ENCODE assay signal across 16 mouse cellular contexts in genomic region chr14:79200892-79201285, GRCm38 (mm10). TPM values are rescaled to one million over a fixed set of nuclear protein-coding genes. Genes with fewer than 3 reads are reported as not detected.
DNase-seq lines count a peak whose midpoint lies in the region; ATAC-seq and TF ChIP-seq lines count a peak whose summit lies in the region.
"Had no signal": no experiment of that assay in that cellular context is flagged by ENCODE, and none has a peak within 500 bp of the region (broad histone marks: within the 10 kb centered on the region; RNA-seq: fewer than 3 reads in every experiment).

No protein-coding gene starts in this region.

- H3K36me3 ChIP-seq in stomach, embryonic 16.5 days (ENCODE audit: control insufficient read depth, insufficient read depth, low read length): no peaks in the 10 kb centered on the region
- no peaks in the 10 kb centered on the region for H3K36me3 ChIP-seq in stomach, postnatal 0 days (ENCODE audit: control insufficient read depth, insufficient read depth, low read length)
- no peaks in the 10 kb centered on the region for H3K36me3 ChIP-seq in limb, embryonic 12.5 days

- H3K27ac ChIP-seq in stomach, embryonic 16.5 days (ENCODE audit: low read length): peak overlapping the region; percentile 24; the same call in 1 of the 2 replicates
- no peak overlapping the region for H3K27ac ChIP-seq in stomach, postnatal 0 days (replicated peaks)
- H3K27ac ChIP-seq in limb, embryonic 12.5 days: peak overlapping the region; percentile 85
- H3K27ac ChIP-seq in olfactory bulb, adult 2 months (ENCODE audit: insufficient read depth, low read depth, low read length): peak overlapping the region; percentile 21; the same call in 1 of the 2 replicates

- no peak for TF ChIP-seq POLR2A in olfactory bulb, adult 2 months (IDR thresholded peaks at IDR 0.05; ENCODE audit: insufficient read depth, low read depth, low read length)

- no peak for ATAC-seq in cerebellum, adult (ENCODE audit: insufficient number of reproducible peaks, low FRiP score, low TSS enrichment)
- ATAC-seq in stomach, embryonic 16.5 days (ENCODE audit: insufficient read depth, low FRiP score): no peak
- ATAC-seq in stomach, postnatal 0 days (ENCODE audit: low FRiP score, low TSS enrichment): no peak
- ATAC-seq in limb, embryonic 12.5 days (ENCODE audit: insufficient number of reproducible peaks, insufficient read depth, low FRiP score, low TSS enrichment, low read depth): no peak

- H3K4me2 ChIP-seq in stomach, embryonic 16.5 days (ENCODE audit: low read depth, low read length): no peak overlapping the region
- no peak overlapping the region for H3K4me2 ChIP-seq in stomach, postnatal 0 days (replicated peaks; ENCODE audit: low read depth)
- no peak overlapping the region for H3K4me2 ChIP-seq in limb, embryonic 12.5 days

- no peak for TF ChIP-seq EP300 in stomach, postnatal 0 days (optimal IDR thresholded peaks at IDR 0.05)

- peak; percentile 23 for DNase-seq in cerebellum, adult 9-11 months
- DNase-seq in stomach, postnatal 0 days (ENCODE audit: low spot score): no peak
- DNase-seq in heart, adult 8-10 months (ENCODE audit: low spot score): no peak
- DNase-seq in spleen, adult 18-20 months: no peak
- DNase-seq: kidney, postnatal 25 days; liver; lung, postnatal 36 days had no signal

- H3K4me3 ChIP-seq in stomach, embryonic 16.5 days (replicated peaks; ENCODE audit: low read length): no peak overlapping the region
- H3K4me3 ChIP-seq in stomach, postnatal 0 days (ENCODE audit: low read depth, low read length): no peak overlapping the region
- H3K4me3 ChIP-seq in limb, embryonic 12.5 days (replicated peaks): no peak overlapping the region
- no peak overlapping the region for H3K4me3 ChIP-seq in olfactory bulb, adult 2 months (ENCODE audit: insufficient read depth, low read depth, low read length)

- H3K9ac ChIP-seq in stomach, embryonic 16.5 days (ENCODE audit: low read length): no peak overlapping the region
- no peak overlapping the region for H3K9ac ChIP-seq in stomach, postnatal 0 days (ENCODE audit: low read length)
- H3K9ac ChIP-seq in limb, embryonic 12.5 days (replicated peaks): no peak overlapping the region

- H3K9me3 ChIP-seq in stomach, embryonic 16.5 days (replicated peaks; ENCODE audit: control insufficient read depth, low read length): no peaks in the 10 kb centered on the region
- H3K9me3 ChIP-seq in stomach, postnatal 0 days (ENCODE audit: control insufficient read depth, low read length): no peaks in the 10 kb centered on the region
- no peaks in the 10 kb centered on the region for H3K9me3 ChIP-seq in limb, embryonic 12.5 days

- no peaks in the 10 kb centered on the region for H3K4me1 ChIP-seq in stomach, embryonic 16.5 days (ENCODE audit: control insufficient read depth, insufficient read depth, low read length)
- no peaks in the 10 kb centered on the region for H3K4me1 ChIP-seq in stomach, postnatal 0 days (replicated peaks; ENCODE audit: control insufficient read depth, insufficient read depth)
- H3K4me1 ChIP-seq in limb, embryonic 12.5 days (replicated peaks): peaks cover 51% of the 10 kb centered on the region
- H3K4me1 ChIP-seq in olfactory bulb, adult 2 months (ENCODE audit: control insufficient read depth, insufficient read depth, low read length): peaks cover 21% of the 10 kb centered on the region

- no peaks in the 10 kb centered on the region for H3K27me3 ChIP-seq in stomach, embryonic 16.5 days (ENCODE audit: control insufficient read depth, insufficient read depth, low read length)
- H3K27me3 ChIP-seq in stomach, postnatal 0 days (ENCODE audit: control insufficient read depth, insufficient read depth, low read length): no peaks in the 10 kb centered on the region
- H3K27me3 ChIP-seq in limb, embryonic 12.5 days: no peaks in the 10 kb centered on the region

- WGBS in stomach, embryonic 16.5 days: 87% methylated on average over 9 of the region's 9 CpGs
- 92% methylated on average over 9 of the region's 9 CpGs for WGBS in stomach, postnatal 0 days
- 92% methylated on average over 9 of the region's 9 CpGs for WGBS in limb, embryonic 12.5 days
- WGBS in olfactory bulb, adult 2 months: 76% methylated on average over 9 of the region's 9 CpGs

- TF ChIP-seq CTCF in stomach, postnatal 0 days (IDR thresholded peaks at IDR 0.05; ENCODE audit: low read depth): no peak
- no peak for TF ChIP-seq CTCF in olfactory bulb, adult 2 months (IDR thresholded peaks at IDR 0.05; ENCODE audit: insufficient read depth, low read depth, low read length)

RNA-seq across cellular contexts. Expression of gene Zfp957, which starts 46.3 kb away (rescaled TPM):
- not detected in 2 replicates for polyA plus RNA-seq in stomach, embryonic 16.5 days (2015; fragmentation: Nextera tagmentation; extraction: Ambion mirVana)
- polyA plus RNA-seq in stomach, postnatal 0 days (2015; fragmentation: Nextera tagmentation; extraction: Ambion mirVana): not detected in 2 replicates
- not detected in 2 replicates for polyA plus RNA-seq in limb, embryonic 12.5 days (2016; fragmentation: Nextera tagmentation; extraction: Ambion mirVana)
- polyA plus RNA-seq in olfactory bulb, adult 2 months (2012; ENCODE audit: insufficient read depth, insufficient read length, low replicate concordance, missing spikeins): not detected in 2 replicates
- not detected for total RNA-seq in heart, adult 8-10 months (2022)
- total RNA-seq: adrenal gland, postnatal 14 days; heart, postnatal 10 days; MEL had no signal
- polyA plus RNA-seq: cortical plate, adult 2 months; stomach, embryonic 14.5 days had no signal
